Mouse (Mus musculus) neural tube, embryonic 12.5 days (tissue): ENCODE measurements around the gene Sec1. TPM values are rescaled to one million over a fixed set of nuclear protein-coding genes. Genes with fewer than 3 reads are reported as not detected.

Source experiments
- ATAC-seq: fragments of 200-750 bp; cut with Nextera tagmentation; 2 replicates; pipeline ENCODE4 v1.8.0; 2017; ENCODE audit warnings: low read depth, mild to moderate bottlenecking, moderate TSS enrichment, moderate library complexity; ENCODE audit not compliant: low FRiP score
- H3K27ac ChIP-seq: fragments of 300-500 bp; sonication (generic); 2 replicates; pipeline ENCODE4 v1.5.1; 2016
- H3K27me3 ChIP-seq: fragments of 300-500 bp; sonication (generic); replicated peaks from 2 replicates; pipeline ENCODE4 v1.6.1; 2016; ENCODE audit warnings: mild to moderate bottlenecking
- H3K36me3 ChIP-seq: fragments of 300-500 bp; sonication (generic); 2 replicates; pipeline ENCODE4 v1.6.1; 2016; ENCODE audit warnings: mild to moderate bottlenecking
- H3K4me1 ChIP-seq: fragments of 300-500 bp; sonication (generic); 2 replicates; pipeline ENCODE4 v1.6.1; 2016
- H3K4me2 ChIP-seq: fragments of 300-500 bp; sonication (generic); replicated peaks from 2 replicates; pipeline ENCODE4 v1.6.1; 2016; ENCODE audit warnings: mild to moderate bottlenecking
- H3K4me3 ChIP-seq: fragments of 300-500 bp; sonication (generic); 2 replicates; pipeline ENCODE4 v1.5.1; 2016
- H3K9ac ChIP-seq: fragments of 300-500 bp; sonication (generic); 2 replicates; pipeline ENCODE4 v1.6.1; 2016; ENCODE audit warnings: mild to moderate bottlenecking
- H3K9me3 ChIP-seq: fragments of 300-500 bp; sonication (generic); 2 replicates; pipeline ENCODE4 v1.6.1; 2016; ENCODE audit warnings: mild to moderate bottlenecking
- WGBS: fragments of 180-500 bp; shearing (Covaris S2); methylation state at CpG from one replicate; pipeline ENCODE4 v1.1.7; 2016; 5-methylcytosine and 5-hydroxymethylcytosine counted together
- polyA plus RNA-seq: library from polyadenylated mRNA; unstranded; fragments of >200 nt; fragmentation: Nextera tagmentation; extraction: Ambion mirVana; gene quantifications from 2 replicates; pipeline ENCODE4 v1.2.1, GENCODE M21; 2016

Sec1 gene
- polyA plus RNA-seq = 1.0 and 1.2 TPM in 2 replicates

DNA sequence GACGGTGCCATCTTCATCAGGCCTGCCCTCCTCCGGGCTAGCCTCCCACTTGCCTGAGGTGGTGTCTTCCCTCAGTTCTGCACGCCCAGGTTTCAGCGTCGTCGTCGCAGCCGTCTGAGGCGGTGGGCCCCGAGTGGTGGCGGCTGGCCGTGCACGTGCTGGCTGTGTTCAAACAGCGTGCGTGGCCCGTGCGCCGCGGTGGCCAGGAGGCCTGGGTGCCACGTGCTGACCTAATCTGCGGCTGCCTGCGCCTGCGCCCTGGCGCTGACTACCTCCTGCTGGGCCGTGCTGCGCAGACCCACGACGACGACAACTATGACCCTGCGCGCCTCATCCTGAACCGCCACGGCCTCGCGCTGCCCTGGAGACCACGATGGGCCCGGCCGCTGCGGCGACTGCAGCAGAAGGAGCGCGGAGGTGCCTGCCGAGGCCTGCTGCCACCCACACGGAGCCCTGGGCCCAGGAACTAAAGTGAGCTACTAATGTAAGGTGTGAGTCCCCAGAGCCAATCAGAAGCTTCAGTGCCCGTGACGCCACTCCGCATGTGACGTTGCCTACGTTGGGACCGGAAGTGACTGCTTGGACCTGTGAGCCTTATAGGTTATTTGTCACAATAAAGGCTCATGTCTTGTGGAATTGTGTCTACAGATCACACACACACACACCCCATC lies at the start of gene Sec1:
TSS of gene Sec1 (minus strand) at position 482 of the 671 bp plus-strand sequence.
- H3K9me3 ChIP-seq = no peaks in the 10 kb centered on the region
- H3K27me3 ChIP-seq = peaks cover 9% of the 10 kb centered on the region
- WGBS = 89% methylated on average over 50 of the region's 50 CpGs
- H3K4me2 ChIP-seq = no peak within 1 kb of the TSS
- peaks cover 6% of the 10 kb centered on the region for H3K4me1 ChIP-seq
- ATAC-seq = no peak
- no peaks in the 10 kb centered on the region for H3K36me3 ChIP-seq
- no peak within 1 kb of the TSS for H3K9ac ChIP-seq
- no peak within 1 kb of the TSS for H3K27ac ChIP-seq
- H3K4me3 ChIP-seq = no peak within 1 kb of the TSS

DNA sequence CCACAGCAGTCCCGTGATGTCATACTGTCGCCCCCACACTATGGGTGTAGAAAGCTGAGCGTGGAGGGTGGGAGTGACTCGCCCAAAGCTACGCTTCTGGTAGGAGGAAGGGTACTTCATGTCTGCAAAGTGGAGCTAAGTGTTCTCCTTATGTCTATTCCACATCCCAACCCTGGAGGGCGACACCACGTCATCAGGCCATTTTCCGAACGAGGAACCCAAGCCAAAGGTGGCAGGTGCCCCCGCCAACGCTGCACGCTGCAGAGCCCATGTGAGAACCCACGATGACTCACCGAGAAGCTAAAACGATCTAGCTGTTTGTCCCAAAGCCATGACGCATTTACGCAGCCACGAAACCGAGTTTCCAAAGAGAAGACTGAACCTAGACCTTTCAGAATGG lies 48.1 kb upstream of the Sec1 start:
- no peak for ATAC-seq
- Histone ChIP-seq H3K27ac (no peak overlapping the region), H3K4me3 (no peak overlapping the region), H3K9me3 (no peaks in the 10 kb centered on the region), H3K9ac (no peak overlapping the region), H3K4me2 (peak overlapping the region; percentile 20; the same call in 1 of the 2 replicates), H3K36me3 (no peaks in the 10 kb centered on the region), H3K4me1 (no peaks in the 10 kb centered on the region), H3K27me3 (no peaks in the 10 kb centered on the region; the same call in 1 of the 2 replicates)
- WGBS = 40% methylated on average over 19 of the region's 19 CpGs

DNA sequence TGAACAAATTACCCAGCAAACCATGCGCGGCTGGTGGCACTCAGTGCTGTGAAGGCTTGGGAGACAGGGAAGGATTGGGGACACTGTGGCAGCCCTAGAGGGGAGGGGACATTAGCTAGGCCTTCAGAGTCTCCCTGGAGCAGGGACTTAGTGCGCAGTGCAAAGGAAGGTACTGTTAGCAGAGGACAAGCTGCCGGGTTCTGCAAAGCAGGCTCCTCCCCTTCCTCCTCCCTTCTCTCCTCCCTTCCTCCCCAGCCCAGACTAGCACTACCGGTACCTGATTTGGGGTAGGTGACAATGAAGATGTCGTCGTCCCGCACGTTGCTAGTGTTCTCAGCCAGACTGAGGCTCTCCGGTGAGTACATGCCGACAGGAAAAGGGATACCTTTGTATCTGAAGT lies 47.6 kb upstream of the Sec1 start:
- no peak for ATAC-seq
- no peaks in the 10 kb centered on the region for H3K36me3 ChIP-seq
- peak overlapping the region; percentile 20; the same call in 1 of the 2 replicates for H3K4me2 ChIP-seq
- H3K4me1 ChIP-seq = no peaks in the 10 kb centered on the region
- WGBS = 36% methylated on average over 11 of the region's 11 CpGs
- H3K27ac ChIP-seq = no peak overlapping the region
- H3K9me3 ChIP-seq = no peaks in the 10 kb centered on the region
- no peak overlapping the region for H3K9ac ChIP-seq
- no peak overlapping the region for H3K4me3 ChIP-seq
- no peaks in the 10 kb centered on the region; the same call in 1 of the 2 replicates for H3K27me3 ChIP-seq

DNA sequence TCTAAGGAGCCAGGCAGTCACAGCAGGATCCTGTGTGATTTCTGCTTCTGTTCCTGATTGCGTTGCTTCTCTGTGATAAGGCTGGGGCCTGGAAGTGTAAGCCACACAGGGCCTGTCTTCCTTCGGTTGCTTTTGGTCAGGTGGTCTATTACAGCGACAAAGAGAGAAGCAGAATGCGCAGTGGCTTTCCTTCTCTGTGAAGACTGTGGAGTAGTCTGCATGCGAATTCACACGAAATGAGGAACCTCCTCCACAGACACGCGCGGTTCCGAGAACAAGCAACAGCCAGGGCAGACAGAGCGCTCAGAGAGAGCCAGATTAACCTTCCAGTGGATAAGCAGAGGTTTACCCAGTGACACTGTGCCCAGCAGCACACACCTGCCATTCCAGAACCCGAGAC lies 47.1 kb upstream of the Sec1 start:
- no peak overlapping the region for H3K27ac ChIP-seq
- no peak overlapping the region for H3K4me2 ChIP-seq
- no peaks in the 10 kb centered on the region for H3K36me3 ChIP-seq
- no peaks in the 10 kb centered on the region for H3K4me1 ChIP-seq
- WGBS = 87% methylated on average over 12 of the region's 12 CpGs
- no peaks in the 10 kb centered on the region for H3K9me3 ChIP-seq
- no peak for ATAC-seq
- H3K9ac ChIP-seq = no peak overlapping the region
- H3K4me3 ChIP-seq = no peak overlapping the region
- H3K27me3 ChIP-seq = no peaks in the 10 kb centered on the region; the same call in 1 of the 2 replicates

DNA sequence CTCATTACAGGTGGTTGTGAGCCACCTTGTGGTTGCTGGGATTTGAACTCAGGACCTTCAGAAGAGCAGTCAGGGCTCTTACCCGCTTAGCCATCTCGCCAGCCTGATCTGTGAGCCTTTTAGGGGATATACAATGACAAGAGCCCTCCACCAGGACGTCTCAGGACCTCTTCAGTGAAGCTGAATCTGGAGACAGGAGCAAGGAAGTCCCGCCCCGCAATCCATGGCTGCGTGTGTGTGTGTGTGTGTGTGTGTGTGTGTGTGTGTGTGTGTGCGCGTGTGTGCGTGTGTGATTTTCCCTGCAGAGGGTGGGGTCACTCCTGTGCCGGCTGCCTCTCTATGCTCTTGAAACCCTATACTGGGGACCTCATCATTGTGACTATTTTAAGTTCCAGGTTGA lies 45.6 kb upstream of the Sec1 start:
- Histone ChIP-seq H3K27ac (no peak overlapping the region), H3K36me3 (no peaks in the 10 kb centered on the region), H3K27me3 (no peaks in the 10 kb centered on the region; the same call in 1 of the 2 replicates), H3K4me2 (no peak overlapping the region), H3K4me3 (no peak overlapping the region), H3K9ac (no peak overlapping the region), H3K4me1 (no peaks in the 10 kb centered on the region), H3K9me3 (no peaks in the 10 kb centered on the region)
- WGBS = 69% methylated on average over 10 of the region's 10 CpGs
- no peak for ATAC-seq

DNA sequence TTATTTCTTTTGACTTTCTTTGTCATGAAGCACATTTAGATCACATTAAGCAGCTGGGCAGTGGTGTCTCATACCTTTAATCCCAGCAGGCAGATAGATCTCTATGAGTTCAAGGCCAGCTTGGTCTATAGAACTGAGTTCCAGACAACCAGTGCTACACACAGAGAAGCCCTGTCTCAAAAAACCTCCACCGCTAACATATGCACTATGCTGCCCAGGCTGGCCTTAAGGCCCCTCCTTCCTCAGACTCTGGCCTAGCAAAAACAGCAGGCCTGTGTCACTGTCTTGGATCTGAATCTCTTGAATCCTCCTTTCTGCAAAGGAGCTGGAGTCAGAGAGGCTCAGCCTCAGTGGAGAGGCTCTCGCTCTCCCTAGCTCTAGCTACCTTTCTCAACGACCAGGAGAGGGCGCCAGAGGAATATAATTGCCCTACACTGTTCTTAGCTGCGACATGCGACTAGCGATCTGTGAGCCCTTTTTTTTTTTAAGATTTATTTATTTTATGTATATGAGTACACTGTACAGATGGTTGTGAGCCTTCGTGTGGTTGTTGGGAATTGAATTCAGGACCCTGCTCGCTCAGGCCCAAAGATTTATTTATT lies 45.1 kb upstream of the Sec1 start:
- ATAC-seq = peak; percentile 78
- no peaks in the 10 kb centered on the region for H3K9me3 ChIP-seq
- no peak overlapping the region for H3K9ac ChIP-seq
- no peaks in the 10 kb centered on the region for H3K36me3 ChIP-seq
- H3K4me3 ChIP-seq = no peak overlapping the region
- H3K27me3 ChIP-seq = no peaks in the 10 kb centered on the region; the same call in 1 of the 2 replicates
- 7% methylated on average over 9 of the region's 9 CpGs for WGBS
- H3K27ac ChIP-seq = no peak overlapping the region
- H3K4me2 ChIP-seq = no peak overlapping the region
- no peaks in the 10 kb centered on the region for H3K4me1 ChIP-seq

DNA sequence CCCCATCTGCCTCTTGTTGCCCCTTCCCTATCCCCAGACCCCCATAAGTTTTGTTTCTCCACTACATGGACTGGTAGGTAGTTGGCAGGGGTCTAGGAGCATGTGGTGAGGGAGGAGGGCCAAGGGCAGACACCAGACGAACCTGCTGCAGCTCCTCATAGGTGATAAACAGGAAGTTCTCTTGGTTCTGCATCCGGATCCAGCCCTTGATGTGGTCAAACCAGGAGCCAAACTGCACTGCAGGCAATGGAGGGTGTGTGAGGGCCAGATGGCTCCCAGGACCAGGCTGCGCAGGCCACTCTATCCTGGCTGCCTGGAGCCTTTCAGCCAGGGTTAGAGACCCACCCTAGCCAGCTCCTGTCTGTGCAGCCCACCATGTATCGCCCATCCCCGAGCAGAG lies 39.3 kb upstream of the Sec1 start:
- Histone ChIP-seq H3K4me2 (no peak overlapping the region), H3K27ac (no peak overlapping the region), H3K36me3 (peaks cover 8% of the 10 kb centered on the region; the same call in 1 of the 2 replicates), H3K9ac (0 out of 2 replicates have a peak overlapping the region, but pooled peaks have one; percentile 4), H3K27me3 (no peaks in the 10 kb centered on the region), H3K9me3 (no peaks in the 10 kb centered on the region), H3K4me1 (0 out of 2 replicates have a peak, but pooled peaks cover 5% of the 10 kb centered on the region), H3K4me3 (no peak overlapping the region)
- WGBS = 85% methylated on average over 5 of the region's 5 CpGs
- no peak for ATAC-seq

DNA sequence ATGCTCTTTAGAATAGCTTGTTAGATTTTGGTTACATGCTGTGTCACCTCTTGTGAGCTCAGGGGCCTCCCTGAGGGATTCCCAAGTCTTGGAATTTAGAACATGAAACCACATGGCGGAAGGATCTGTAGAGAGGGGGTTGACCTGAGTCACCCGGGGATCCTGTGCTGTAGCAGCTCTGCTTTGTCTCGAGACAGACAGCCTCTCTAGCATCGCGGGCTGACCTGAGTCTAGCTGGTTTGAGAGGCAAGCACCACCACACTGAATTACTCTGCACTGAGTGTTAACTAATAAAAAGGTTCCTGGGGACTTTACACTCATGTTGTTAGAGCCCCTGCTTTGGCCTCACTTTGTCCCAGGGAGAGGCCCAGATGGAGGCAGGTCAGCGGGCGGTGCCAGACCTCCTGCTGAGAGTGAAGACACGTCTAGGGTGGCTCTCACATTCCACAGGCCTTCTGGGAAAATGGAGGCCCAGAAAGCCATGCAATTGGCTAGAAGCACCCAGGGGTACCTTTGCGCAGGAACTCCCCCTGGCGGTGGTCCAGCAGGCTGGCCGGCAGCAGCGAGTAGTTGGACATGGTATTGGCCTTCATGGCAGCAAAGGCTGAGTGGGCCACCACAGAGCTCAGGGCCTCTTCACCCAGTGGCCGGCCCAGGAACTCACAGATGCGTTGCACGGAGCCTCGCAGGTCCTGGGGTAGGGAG lies 36.7 kb upstream of the Sec1 start:
- 12% methylated on average over 16 of the region's 16 CpGs for WGBS
- Histone ChIP-seq H3K27me3 (no peaks in the 10 kb centered on the region), H3K4me3 (no peak overlapping the region), H3K4me1 (0 out of 2 replicates have a peak, but pooled peaks cover 5% of the 10 kb centered on the region), H3K27ac (no peak overlapping the region), H3K36me3 (peaks cover 26% of the 10 kb centered on the region), H3K9me3 (no peaks in the 10 kb centered on the region), H3K9ac (no peak overlapping the region), H3K4me2 (0 out of 2 replicates have a peak overlapping the region, but pooled peaks have one; percentile 9)
- ATAC-seq = no peak

DNA sequence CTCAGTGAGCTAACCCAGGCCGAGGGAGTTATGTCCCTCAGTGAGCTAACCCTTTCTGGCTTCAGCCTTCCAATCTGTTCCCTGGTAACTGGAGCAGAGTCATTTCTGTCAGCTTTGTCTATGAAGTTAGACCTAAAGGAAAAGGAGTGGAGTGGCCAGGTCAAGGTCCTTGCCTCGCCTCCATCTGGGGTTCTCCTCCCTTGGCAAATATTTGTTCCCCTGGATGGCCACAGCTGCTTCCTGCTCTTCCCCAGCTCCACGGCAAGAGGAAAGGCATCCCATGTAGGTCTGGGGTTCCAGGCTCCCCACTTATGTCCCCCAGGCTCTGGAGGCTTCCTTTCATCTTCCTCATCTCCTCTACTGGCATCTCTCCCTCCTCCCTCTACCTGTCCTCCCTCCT lies 33.4 kb upstream of the Sec1 start:
- no peak overlapping the region for H3K27ac ChIP-seq
- H3K9me3 ChIP-seq = no peaks in the 10 kb centered on the region
- H3K4me3 ChIP-seq = no peak overlapping the region
- 82% methylated on average over 3 of the region's 3 CpGs for WGBS
- no peaks in the 10 kb centered on the region for H3K27me3 ChIP-seq
- H3K9ac ChIP-seq = no peak overlapping the region
- ATAC-seq = no peak
- H3K4me2 ChIP-seq = no peak overlapping the region
- 0 out of 2 replicates have a peak, but pooled peaks cover 5% of the 10 kb centered on the region for H3K4me1 ChIP-seq
- peaks cover 59% of the 10 kb centered on the region for H3K36me3 ChIP-seq

DNA sequence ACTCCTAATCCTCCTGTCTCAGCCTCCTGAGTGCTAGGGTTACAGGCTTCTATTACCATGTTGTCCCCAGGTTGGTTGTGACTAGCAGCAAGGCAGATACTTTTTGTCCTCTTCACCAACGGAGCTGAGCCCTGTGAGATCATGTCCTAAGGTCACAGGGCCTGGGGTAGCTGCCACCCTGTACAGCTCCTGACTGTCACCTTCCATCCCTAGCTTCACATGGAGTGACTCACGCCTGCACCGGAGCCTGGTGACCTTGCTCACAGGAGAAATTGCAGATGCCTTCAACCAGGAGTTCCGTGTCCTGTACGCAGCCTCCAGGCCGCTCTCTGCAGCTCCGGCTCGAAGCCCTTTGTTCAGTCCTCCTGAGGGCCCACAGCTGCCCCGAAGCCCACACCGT lies 32.2 kb upstream of the Sec1 start:
- ATAC-seq = no peak
- H3K4me2 ChIP-seq = no peak overlapping the region
- H3K9me3 ChIP-seq = no peaks in the 10 kb centered on the region
- H3K27me3 ChIP-seq = no peaks in the 10 kb centered on the region
- no peak overlapping the region for H3K4me3 ChIP-seq
- H3K9ac ChIP-seq = no peak overlapping the region
- WGBS = 94% methylated on average over 10 of the region's 10 CpGs
- 0 out of 2 replicates have a peak, but pooled peaks cover 5% of the 10 kb centered on the region for H3K4me1 ChIP-seq
- no peak overlapping the region for H3K27ac ChIP-seq
- peaks cover 71% of the 10 kb centered on the region for H3K36me3 ChIP-seq

DNA sequence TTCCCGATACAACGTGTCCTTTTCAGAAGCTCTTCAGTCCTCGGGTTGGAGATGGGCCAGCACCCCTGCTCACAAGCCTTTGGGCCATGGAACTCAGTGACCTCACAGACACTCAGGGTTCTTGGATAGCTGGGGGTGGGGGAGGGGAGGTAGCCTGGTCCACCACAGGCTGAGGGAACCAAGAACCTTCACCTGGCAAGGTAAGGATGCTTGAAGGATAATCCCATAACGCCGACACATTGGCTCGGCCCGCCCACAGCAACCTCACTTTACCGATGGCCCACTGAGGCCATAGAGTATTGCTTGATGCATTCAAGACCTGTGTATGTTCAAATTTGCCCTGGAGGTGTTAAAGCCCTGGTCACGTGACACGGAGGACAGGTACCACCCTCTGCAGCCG lies 31.5 kb upstream of the Sec1 start, which contains the start of gene Spaca4:
TSS of gene Spaca4 (minus strand) at position 101 of the 400 bp plus-strand sequence.
- Histone ChIP-seq H3K36me3 (peaks cover 78% of the 10 kb centered on the region), H3K4me2 (no peak within 1 kb of the TSS), H3K4me3 (no peak within 1 kb of the TSS; the same call in 1 of the 2 replicates), H3K9ac (no peak within 1 kb of the TSS), H3K27me3 (no peaks in the 10 kb centered on the region), H3K4me1 (no peaks in the 10 kb centered on the region), H3K9me3 (no peaks in the 10 kb centered on the region), H3K27ac (no peak within 1 kb of the TSS)
- no peak for ATAC-seq
- WGBS = 95% methylated on average over 11 of the region's 11 CpGs

DNA sequence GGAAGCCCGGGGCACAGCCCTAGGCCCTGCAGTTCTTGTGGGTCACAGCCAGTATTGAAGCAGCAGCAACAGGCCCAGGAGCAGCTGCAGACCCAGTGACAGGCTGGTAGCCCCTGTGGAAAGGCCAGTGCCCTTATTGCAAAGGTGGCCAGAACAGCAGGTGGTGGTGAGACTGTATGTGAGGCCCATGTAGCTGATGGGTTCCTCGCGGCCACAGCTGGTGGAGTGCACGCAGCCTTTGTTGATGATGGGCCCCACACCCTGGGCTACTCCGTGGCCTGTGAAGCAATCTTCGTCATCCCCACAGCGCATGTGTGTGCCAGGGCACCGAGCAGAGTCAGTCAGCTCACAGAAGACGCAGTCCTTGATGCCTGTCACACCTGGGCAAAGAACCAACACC lies 30.9 kb upstream of the Sec1 start:
- Histone ChIP-seq H3K4me3 (no peak overlapping the region; the same call in 1 of the 2 replicates), H3K4me1 (0 out of 2 replicates have a peak, but pooled peaks cover under 1% of the 10 kb centered on the region), H3K4me2 (no peak overlapping the region), H3K27ac (no peak overlapping the region), H3K9ac (no peak overlapping the region), H3K9me3 (no peaks in the 10 kb centered on the region), H3K36me3 (peaks cover 84% of the 10 kb centered on the region), H3K27me3 (no peaks in the 10 kb centered on the region)
- no peak for ATAC-seq
- WGBS = 92% methylated on average over 9 of the region's 9 CpGs
